Mouse (Mus musculus) midbrain, embryonic 10.5 days (tissue): ENCODE results near the gene Jtb. TPM values are rescaled to one million over a fixed set of nuclear protein-coding genes. Genes with fewer than 3 reads are reported as not detected.

Experiments used
- DNase-seq: peaks from one replicate; pipeline ENCODE4 v3.0.0-alpha.2; 2017; ENCODE audit warnings: low spot score
- H3K27ac ChIP-seq: fragments of 300-500 bp; sonication (generic); replicated peaks from 2 replicates; pipeline ENCODE4 v1.5.1; 2016; ENCODE audit warnings: mild to moderate bottlenecking
- H3K27me3 ChIP-seq: fragments of 300-500 bp; sonication (generic); 2 replicates; pipeline ENCODE4 v1.6.1; 2016; ENCODE audit warnings: low read depth, mild to moderate bottlenecking; ENCODE audit not compliant: poor library complexity, severe bottlenecking
- H3K36me3 ChIP-seq: fragments of 300-500 bp; sonication (generic); 2 replicates; pipeline ENCODE4 v1.6.1; 2016; ENCODE audit warnings: mild to moderate bottlenecking, moderate library complexity
- H3K4me1 ChIP-seq: fragments of 300-500 bp; sonication (generic); 2 replicates; pipeline ENCODE4 v1.6.1; 2016
- H3K4me3 ChIP-seq: fragments of 300-500 bp; sonication (generic); 2 replicates; pipeline ENCODE4 v1.5.1; 2016; ENCODE audit warnings: mild to moderate bottlenecking, moderate library complexity
- H3K9me3 ChIP-seq: fragments of 300-500 bp; sonication (generic); replicated peaks from 2 replicates; pipeline ENCODE4 v1.6.1; 2016; ENCODE audit warnings: mild to moderate bottlenecking
- WGBS: fragments of 180-500 bp; shearing (Covaris S2); methylation state at CpG from one replicate; pipeline ENCODE4 v1.1.7; 2016; 5-methylcytosine and 5-hydroxymethylcytosine counted together
- polyA plus RNA-seq: library from polyadenylated mRNA; unstranded; fragments of >200 nt; fragmentation: Nextera tagmentation; extraction: Ambion mirVana; gene quantifications from 2 replicates; pipeline ENCODE4 v1.2.1, GENCODE M21; 2016

Jtb gene
- polyA plus RNA-seq, 1 experiment from 2014 or later = 93.6 TPM

DNA sequence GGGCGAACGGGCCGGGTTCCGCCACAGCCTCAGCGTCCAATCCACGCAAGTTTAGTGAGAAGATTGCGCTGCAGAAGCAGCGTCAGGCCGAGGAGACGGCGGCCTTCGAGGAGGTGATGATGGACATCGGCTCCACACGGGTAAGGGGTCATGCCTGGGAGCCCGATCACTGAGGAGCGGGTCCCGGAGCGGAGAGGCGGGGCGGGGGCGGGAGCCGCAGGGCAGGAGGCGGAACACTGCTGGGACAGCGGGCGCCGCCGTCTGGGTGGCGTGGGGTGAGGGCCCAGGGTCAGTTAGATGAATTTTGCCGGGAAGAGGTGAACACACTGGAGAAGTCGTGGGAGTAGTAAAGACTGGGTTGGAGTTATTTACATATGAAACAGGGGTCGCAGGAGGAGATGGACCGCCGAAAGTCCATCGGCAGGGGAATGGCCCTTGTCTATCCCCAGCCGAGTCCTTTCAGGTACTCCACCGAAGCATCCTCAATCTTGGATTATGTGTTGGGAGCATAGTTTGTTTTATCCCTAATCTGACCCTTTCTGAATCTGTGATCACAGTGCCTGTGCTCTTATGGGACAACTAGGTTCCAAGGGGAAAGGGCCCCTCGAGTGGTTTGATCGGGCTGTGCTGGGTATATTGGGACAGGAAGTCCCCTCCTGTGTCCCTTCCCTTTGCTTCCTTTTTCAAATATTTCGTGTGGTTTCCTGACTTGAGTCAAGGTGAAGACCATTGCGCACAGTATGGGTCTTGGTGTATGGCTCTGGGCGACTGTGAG lies 23.2 kb downstream of the Jtb start:
- peaks cover 22% of the 10 kb centered on the region for H3K4me1 ChIP-seq
- H3K9me3 ChIP-seq = no peaks in the 10 kb centered on the region
- WGBS = 1% methylated on average over 41 of the region's 41 CpGs
- H3K4me3 ChIP-seq = peak overlapping the region; percentile 90
- H3K36me3 ChIP-seq = peaks cover 54% of the 10 kb centered on the region
- H3K27me3 ChIP-seq = no peaks in the 10 kb centered on the region
- DNase-seq = no peak
- H3K27ac ChIP-seq = peak overlapping the region; percentile 91

DNA sequence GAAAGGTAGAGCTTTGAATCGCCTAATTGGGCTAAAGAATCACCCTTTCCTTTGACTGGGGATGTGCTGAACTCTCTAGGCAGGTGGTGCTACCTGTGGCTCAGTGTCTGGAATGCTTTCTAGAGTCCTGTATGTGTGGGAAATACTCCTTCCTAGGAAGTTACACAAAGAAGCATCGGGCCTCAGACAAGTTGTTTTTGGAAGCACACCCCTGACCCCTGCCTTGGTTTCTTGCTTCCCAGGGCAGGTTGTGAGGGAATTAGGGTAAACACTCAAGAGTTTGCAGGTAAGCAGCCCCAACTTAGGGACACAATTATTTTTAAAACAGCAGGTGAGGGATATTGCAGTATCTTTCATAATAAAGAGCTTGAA lies 23.8 kb downstream of the Jtb start:
- Histone ChIP-seq H3K36me3 (peaks cover 54% of the 10 kb centered on the region), H3K4me3 (peak overlapping the region; percentile 90), H3K4me1 (peaks cover 22% of the 10 kb centered on the region), H3K27ac (peak overlapping the region; percentile 91), H3K27me3 (no peaks in the 10 kb centered on the region), H3K9me3 (no peaks in the 10 kb centered on the region)
- 26% methylated on average over 2 of the region's 2 CpGs for WGBS
- DNase-seq = no peak

DNA sequence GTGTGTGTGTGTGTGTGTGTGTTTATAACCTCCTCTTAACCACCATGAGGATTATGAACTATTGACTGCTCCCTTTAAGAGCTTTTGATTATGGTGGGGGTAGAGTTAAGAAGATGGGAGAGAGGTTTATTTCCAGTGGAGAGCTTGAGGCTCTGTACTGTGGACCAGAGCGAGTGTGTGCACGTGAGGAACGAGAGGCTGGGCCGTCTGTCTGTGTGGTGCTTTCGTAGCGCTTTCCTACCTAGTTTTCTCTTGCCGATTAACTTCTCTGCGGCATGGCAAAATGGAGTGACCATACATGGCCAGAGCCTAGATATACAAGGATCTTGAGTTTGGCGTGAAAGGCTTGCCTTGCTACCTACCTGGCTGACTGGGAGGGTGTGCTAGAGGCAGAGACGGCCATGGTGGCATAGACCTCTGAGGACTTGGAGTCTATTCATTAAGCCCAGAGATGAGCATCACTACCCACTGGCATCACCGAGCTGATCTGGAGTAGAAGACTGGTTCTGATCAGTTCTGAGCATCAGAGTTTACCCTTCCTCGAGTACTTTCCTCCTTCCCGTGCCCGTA lies 24.5 kb downstream of the Jtb start:
- peaks cover 54% of the 10 kb centered on the region for H3K36me3 ChIP-seq

DNA sequence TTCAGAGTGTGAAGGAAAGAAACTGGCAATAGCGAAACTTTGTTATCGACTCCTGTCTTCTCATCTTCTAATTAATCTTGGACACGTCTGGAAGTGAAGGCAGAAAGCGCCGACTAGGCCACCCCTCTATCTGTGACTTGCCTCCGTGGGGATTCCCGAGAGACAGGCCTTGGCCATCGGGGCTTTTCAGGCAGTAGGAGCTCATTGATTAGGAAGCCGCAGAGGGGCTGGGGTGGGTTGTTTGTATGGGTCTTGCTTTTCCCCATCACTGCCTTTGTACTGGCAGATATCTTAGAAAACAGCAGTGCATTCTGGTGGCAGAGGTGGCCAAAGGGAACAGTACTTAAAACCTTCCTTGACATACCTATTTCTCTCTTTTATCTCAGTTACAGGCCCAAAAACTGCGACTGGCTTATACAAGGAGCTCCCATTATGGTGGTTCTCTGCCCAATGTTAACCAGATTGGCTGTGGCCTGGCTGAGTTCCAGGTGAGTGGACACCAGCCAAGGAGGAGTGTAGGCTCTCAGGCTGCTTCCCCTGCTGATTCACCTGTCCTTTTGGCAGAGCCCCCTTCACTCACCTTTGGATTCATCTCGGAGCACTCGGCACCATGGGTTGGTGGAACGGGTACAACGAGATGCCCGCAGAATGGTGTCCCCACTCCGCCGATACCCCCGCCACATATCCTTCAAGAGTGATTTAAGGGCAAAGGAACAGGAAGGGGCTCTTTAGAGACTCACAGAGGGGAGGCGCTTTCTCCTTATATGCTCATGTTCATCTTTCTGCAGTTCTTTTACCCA lies 25.5 kb downstream of the Jtb start:
- no peak for DNase-seq
- H3K4me1 ChIP-seq = peaks cover 22% of the 10 kb centered on the region
- H3K36me3 ChIP-seq = peaks cover 54% of the 10 kb centered on the region
- H3K9me3 ChIP-seq = no peaks in the 10 kb centered on the region
- H3K27me3 ChIP-seq = no peaks in the 10 kb centered on the region
- H3K4me3 ChIP-seq = no peak overlapping the region
- no peak overlapping the region for H3K27ac ChIP-seq
- WGBS = 94% methylated on average over 19 of the region's 19 CpGs

More for the DNA sequence above, 24.5 kb downstream of the Jtb start:
- no peak for DNase-seq
- peak overlapping the region; percentile 90; the same call in 1 of the 2 replicates for H3K4me3 ChIP-seq
- H3K9me3 ChIP-seq = no peaks in the 10 kb centered on the region
- no peak overlapping the region for H3K27ac ChIP-seq
- WGBS = 93% methylated on average over 14 of the region's 14 CpGs
- H3K27me3 ChIP-seq = no peaks in the 10 kb centered on the region
- H3K4me1 ChIP-seq = peaks cover 22% of the 10 kb centered on the region

DNA sequence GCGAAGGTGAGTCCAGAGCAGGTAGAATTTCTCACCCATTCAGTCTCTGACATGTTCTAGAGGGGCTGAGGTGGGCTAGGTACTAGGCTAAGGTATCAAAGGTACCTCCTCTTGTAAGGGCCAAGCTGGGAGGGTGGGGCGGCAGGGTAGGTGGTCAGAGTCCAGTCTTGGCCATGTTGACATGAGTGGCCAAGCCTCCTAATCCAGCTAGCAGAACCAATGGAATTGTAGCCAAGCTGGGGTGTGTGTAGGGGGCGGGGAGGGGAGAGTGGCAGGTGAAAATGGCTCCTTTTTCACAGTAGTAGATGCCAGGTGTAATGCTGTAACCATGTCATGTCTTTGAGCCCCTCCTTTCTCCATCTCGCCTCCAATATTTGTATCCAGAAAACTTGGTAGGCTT lies 27.1 kb downstream of the Jtb start:
- WGBS = 93% methylated on average over 4 of the region's 4 CpGs

DNA sequence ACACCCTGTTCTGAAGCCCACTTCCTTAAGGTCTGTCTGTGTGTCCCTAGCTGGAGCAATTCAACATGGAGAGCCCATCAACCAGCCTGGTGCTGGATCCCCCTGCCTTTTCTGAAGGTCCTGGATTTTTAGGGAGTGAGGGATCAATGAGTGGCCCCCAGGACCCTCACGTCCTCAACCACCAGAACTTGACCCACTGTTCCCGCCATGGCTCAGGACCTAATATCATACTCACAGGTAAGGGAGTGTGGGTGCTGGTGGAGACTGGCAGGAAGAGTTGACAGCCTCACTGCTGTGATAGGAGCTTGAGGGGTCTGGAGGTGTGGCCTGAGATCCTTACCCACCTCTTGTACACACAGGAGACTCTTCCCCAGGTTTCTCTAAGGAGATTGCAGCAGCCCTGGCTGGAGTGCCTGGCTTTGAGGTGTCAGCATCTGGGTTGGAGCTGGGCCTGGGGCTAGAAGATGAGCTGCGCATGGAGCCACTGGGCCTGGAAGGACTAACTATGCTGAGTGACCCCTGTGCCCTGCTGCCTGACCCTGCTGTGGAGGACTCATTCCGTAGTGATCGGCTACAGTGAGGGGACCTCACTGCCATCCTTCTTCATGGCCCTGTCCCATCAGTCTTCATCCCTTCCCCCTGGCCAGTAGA lies 31.8 kb downstream of the Jtb start:
- H3K4me1 ChIP-seq = peaks cover 30% of the 10 kb centered on the region
- H3K9me3 ChIP-seq = no peaks in the 10 kb centered on the region
- 91% methylated on average over 5 of the region's 5 CpGs for whole genome bisulfite sequencing
- H3K27me3 ChIP-seq = no peaks in the 10 kb centered on the region
- H3K4me3 ChIP-seq = no peak overlapping the region; the same call in 1 of the 2 replicates
- DNase-seq = no peak
- peaks cover 71% of the 10 kb centered on the region for H3K36me3 ChIP-seq
- no peak overlapping the region for H3K27ac ChIP-seq

More for the DNA sequence above, 27.1 kb downstream of the Jtb start:
- H3K36me3 ChIP-seq = peaks cover 70% of the 10 kb centered on the region
- no peak overlapping the region for H3K4me3 ChIP-seq
- H3K9me3 ChIP-seq = no peaks in the 10 kb centered on the region
- H3K27ac ChIP-seq = no peak overlapping the region
- H3K27me3 ChIP-seq = no peaks in the 10 kb centered on the region
- H3K4me1 ChIP-seq = peaks cover 19% of the 10 kb centered on the region
- DNase-seq = no peak

DNA sequence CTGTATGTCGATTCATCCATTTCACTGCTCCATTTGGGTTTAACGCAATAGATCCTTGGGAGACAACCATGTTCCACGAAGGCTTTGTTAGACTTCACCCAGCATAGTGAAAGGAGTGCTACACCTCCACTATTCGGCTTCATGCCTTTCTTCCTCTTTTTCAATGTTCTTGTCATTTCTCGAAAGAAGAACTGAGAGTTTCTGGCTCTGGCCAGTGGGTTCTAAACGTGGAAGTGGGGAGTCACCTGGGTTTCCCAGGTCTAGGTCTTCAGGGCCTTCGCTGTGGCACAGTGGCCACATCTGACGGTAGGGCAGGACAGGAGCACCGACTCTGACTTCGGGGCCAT lies 33.3 kb downstream of the Jtb start:
- H3K27ac ChIP-seq = peak overlapping the region; percentile 98
- no peaks in the 10 kb centered on the region for H3K9me3 ChIP-seq
- H3K4me1 ChIP-seq = peaks cover 30% of the 10 kb centered on the region
- H3K36me3 ChIP-seq = peaks cover 69% of the 10 kb centered on the region
- DNase-seq = peak; percentile 26
- H3K27me3 ChIP-seq = no peaks in the 10 kb centered on the region
- peak overlapping the region; percentile 91 for H3K4me3 ChIP-seq
- 38% methylated on average over 10 of the region's 10 CpGs for WGBS

DNA sequence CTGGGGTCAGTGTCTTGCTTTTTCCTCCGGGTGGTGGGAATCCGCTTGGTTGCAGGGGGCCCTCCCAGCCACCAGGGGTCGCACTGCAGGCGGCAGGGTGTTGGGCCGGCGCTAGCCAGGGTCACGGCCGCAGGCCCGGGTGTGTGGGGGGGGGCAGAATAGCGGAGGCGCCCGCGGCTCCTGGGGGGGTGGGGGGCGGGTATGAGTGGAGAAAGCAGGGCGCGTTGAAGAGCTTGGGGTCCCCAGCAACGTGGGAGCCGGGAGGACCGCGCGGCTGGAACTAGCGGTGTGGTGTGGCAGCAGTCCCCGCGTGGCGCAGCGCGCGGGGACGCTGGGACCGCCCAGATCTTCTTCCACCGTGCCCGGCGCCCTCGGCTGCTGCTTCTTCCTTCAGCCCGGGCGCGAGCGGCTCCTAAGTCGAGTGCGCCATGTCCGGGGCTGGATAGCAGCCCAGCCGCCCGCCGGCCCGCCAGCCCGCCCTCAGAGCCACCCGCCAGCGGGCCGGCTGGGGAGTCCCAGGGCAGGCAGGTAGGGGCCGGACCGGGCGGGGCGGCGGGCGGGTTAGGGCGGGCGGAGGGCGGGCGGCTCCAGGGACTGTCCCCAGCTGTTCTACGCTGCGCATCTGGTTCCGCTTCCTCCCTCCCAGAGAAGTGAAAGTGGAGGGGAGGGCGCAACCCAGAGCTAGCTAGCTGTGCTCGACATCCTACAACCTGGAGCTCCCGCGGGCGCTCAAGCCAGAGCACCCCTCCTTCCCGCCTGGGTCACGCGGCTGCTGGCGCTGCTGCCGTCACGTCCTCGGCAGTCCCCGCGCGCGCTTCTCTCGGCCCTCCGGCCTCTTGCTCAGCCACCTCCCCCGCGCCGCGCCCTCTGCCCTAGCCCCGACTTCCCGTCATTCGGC lies 33.9 kb downstream of the Jtb start, which contains the start of gene Dennd4b:
Dennd4b (plus strand) TSS at position 152 of the 898 bp plus-strand sequence.
- H3K27ac ChIP-seq = peak within 1 kb of the TSS; percentile 98
- H3K9me3 ChIP-seq = no peaks in the 10 kb centered on the region
- H3K4me1 ChIP-seq = peaks cover 30% of the 10 kb centered on the region
- peak; percentile 91 for DNase-seq
- WGBS = under 1% methylated on average over 81 of the region's 87 CpGs
- H3K4me3 ChIP-seq = peak within 1 kb of the TSS; percentile 91
- peaks cover 69% of the 10 kb centered on the region for H3K36me3 ChIP-seq
- no peaks in the 10 kb centered on the region for H3K27me3 ChIP-seq

DNA sequence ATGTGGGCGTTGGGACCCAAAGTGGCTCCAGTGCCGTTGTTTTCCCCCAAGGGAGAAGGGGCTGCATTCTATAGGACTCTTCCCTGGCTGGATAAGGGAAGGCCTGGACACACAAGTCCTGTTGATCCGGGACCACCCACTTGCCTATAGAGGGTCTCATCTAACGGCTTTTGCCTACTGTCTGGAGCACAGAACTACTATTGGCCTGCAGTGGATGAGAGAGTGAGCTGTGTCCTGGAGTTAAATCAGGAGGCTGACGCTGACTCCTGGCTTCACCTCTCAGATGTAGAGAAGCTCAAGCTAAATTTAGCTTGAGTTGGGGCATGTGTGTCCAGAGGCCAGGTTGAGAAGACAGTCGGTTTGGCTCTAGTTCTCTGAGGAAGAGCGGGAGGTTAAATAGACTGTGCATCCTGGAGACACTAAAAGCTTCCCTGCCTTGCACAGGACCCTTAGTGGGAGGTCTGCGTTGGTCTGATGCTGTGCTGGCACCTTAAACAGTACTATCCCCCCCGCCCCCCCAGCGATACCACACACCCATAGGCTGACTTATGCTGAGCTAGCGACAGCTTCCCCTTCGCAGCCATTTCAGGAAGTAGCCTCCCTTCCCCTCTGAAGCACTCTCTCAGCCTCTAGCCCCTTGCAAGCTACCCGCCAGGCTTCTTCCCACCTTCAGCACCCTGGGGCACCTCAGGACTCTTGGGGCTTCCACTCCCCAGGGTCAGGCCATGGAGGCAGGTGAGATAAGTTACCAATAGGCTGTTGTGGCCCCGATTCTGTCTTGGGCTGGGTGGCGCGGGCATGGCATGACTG lies 34.7 kb downstream of the Jtb start:
- peaks cover 30% of the 10 kb centered on the region for H3K4me1 ChIP-seq
- H3K9me3 ChIP-seq = no peaks in the 10 kb centered on the region
- peaks cover 69% of the 10 kb centered on the region for H3K36me3 ChIP-seq
- peak overlapping the region; percentile 91 for H3K4me3 ChIP-seq
- DNase-seq = no peak
- 29% methylated on average over 16 of the region's 16 CpGs for WGBS
- peak overlapping the region; percentile 98 for H3K27ac ChIP-seq
- H3K27me3 ChIP-seq = no peaks in the 10 kb centered on the region

DNA sequence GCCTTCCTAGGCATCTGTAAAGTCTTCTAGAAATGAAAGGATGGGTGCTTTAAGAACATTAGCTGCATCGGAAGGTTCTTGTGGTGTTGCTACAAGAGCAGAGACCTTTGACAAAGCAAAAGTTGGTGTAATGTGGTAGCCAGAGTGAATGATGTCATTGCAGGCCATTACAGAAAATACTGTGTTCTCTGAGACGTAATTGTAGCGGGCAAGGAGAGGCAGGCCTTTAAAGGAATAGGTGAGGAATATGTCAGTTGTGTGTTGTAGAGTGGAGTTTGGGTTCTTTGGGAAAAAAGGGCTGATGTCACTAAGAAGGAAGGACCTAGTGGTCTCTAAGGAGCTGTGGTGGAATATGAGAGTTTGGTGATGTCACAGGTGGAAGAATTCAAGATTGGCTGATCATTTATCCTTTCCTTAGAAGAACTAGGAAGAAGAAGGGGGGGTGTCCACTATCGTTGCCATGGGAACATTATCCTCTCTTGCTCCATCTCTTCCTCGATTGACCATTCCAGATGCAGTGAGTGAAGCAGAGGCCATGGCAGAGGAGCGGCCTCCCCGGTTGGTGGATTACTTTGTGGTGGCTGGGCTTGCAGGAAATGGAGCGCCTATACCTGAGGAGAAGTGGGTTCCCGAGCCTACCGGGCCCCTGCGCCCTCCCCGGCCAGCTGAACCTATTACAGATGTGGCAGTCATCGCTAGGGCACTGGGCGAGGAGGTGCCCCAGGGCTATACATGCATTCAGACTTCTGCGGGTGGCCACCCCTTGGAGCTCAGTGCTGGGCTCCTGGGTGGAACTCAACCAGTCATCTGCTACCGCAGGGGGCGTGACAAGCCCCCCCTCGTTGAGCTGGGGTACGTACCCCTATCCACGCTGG lies 35.7 kb downstream of the Jtb start:
- WGBS = 92% methylated on average over 20 of the region's 20 CpGs
- peaks cover 69% of the 10 kb centered on the region for H3K36me3 ChIP-seq
- no peaks in the 10 kb centered on the region for H3K9me3 ChIP-seq
- H3K27ac ChIP-seq = peak overlapping the region; percentile 98
- H3K4me3 ChIP-seq = peak overlapping the region; percentile 91; the same call in 1 of the 2 replicates
- peaks cover 30% of the 10 kb centered on the region for H3K4me1 ChIP-seq
- no peak for DNase-seq
- no peaks in the 10 kb centered on the region for H3K27me3 ChIP-seq
